Mouse (Mus musculus) intestine, embryonic 14.5 days (tissue): ENCODE data around the gene Olfr618. TPM values are rescaled to one million over a fixed set of nuclear protein-coding genes. Genes with fewer than 3 reads are reported as not detected.
"Not testable (repeated sequence)": the region's sequence is repeated elsewhere in the genome, so short reads cannot be mapped to it uniquely, and the experiment has no call there.

Experiments
- ATAC-seq: fragments of 200-750 bp; cut with Nextera tagmentation; replicated peaks from 2 replicates; pipeline ENCODE4 v1.8.0; 2017; ENCODE audit warnings: low read depth, moderate number of reproducible peaks, moderate TSS enrichment, moderate library complexity; ENCODE audit not compliant: low FRiP score, low TSS enrichment
- DNase-seq: peaks from one replicate; pipeline ENCODE4 v3.0.0-alpha.2; 2018; ENCODE audit warnings: low spot score
- H3K27ac ChIP-seq: fragments of 300-500 bp; sonication (generic); 2 replicates; pipeline ENCODE4 v1.5.1; 2014; ENCODE audit warnings: low read depth, mild to moderate bottlenecking, control low read depth
- H3K27me3 ChIP-seq: fragments of 300-500 bp; sonication (generic); replicated peaks from 2 replicates; pipeline ENCODE4 v1.6.1; 2014; ENCODE audit warnings: low read length, control low read depth; ENCODE audit not compliant: control insufficient read depth, insufficient read depth
- H3K36me3 ChIP-seq: fragments of 300-500 bp; sonication (generic); 2 replicates; pipeline ENCODE4 v1.6.1; 2014; ENCODE audit warnings: low read length, control low read depth; ENCODE audit not compliant: control insufficient read depth, insufficient read depth
- H3K4me1 ChIP-seq: fragments of 300-500 bp; sonication (generic); replicated peaks from 2 replicates; pipeline ENCODE4 v1.6.1; 2014; ENCODE audit warnings: low read length, control low read depth, mixed read lengths; ENCODE audit not compliant: control insufficient read depth, insufficient read depth
- H3K4me2 ChIP-seq: fragments of 300-500 bp; sonication (generic); 2 replicates; pipeline ENCODE4 v1.6.1; 2014; ENCODE audit warnings: low read length
- H3K4me3 ChIP-seq: fragments of 300-500 bp; sonication (generic); 2 replicates; pipeline ENCODE4 v1.5.1; 2014; ENCODE audit warnings: low read depth, low read length, control low read depth, mixed read lengths
- H3K9ac ChIP-seq: fragments of 300-500 bp; sonication (generic); 2 replicates; pipeline ENCODE4 v1.6.1; 2014; ENCODE audit warnings: mild to moderate bottlenecking, low read length
- H3K9me3 ChIP-seq: fragments of 300-500 bp; sonication (generic); 2 replicates; pipeline ENCODE4 v1.6.1; 2016; ENCODE audit warnings: low read length, control low read depth; ENCODE audit not compliant: control insufficient read depth
- WGBS: fragments of 180-500 bp; shearing (Covaris S2); extraction: QIAGEN DNeasy Blood & Tissue Kit; methylation state at CpG from one replicate; pipeline ENCODE4 v1.1.7; 2014; 5-methylcytosine and 5-hydroxymethylcytosine counted together
- polyA plus RNA-seq: library from polyadenylated mRNA; unstranded; fragments of >200 nt; fragmentation: Nextera tagmentation; extraction: Ambion mirVana; gene quantifications from 2 replicates; pipeline ENCODE4 v1.2.1, GENCODE M21; 2014

Olfr618 gene
- polyA plus RNA-seq = not detected in 2 replicates

GRCm38 (mm10) chr7:103589803-103590202, at the start of gene Olfr618:
Olfr618 (plus strand) TSS chr7:103590103.
- WGBS = 64% methylated on average over 2 of the region's 2 CpGs
- ATAC-seq (no peak), DNase-seq (no peak)
- no peaks in the 10 kb centered on the region for H3K4me1 ChIP-seq
- H3K36me3 ChIP-seq = no peaks in the 10 kb centered on the region
- no peak within 1 kb of the TSS for H3K9ac ChIP-seq
- no peak within 1 kb of the TSS for H3K27ac ChIP-seq
- H3K4me2 ChIP-seq = no peak within 1 kb of the TSS
- H3K27me3 ChIP-seq = no peaks in the 10 kb centered on the region
- no peak within 1 kb of the TSS for H3K4me3 ChIP-seq
- H3K9me3 ChIP-seq = no peaks in the 10 kb centered on the region

- not testable (repeated sequence) for ATAC-seq, H3K4me1 ChIP-seq, H3K4me3 ChIP-seq, H3K4me2 ChIP-seq, DNase-seq, H3K9me3 ChIP-seq, H3K36me3 ChIP-seq, H3K27ac ChIP-seq, H3K9ac ChIP-seq, H3K27me3 ChIP-seq
- 80% methylated on average over 2 of the region's 2 CpGs for WGBS
These were observed 47.3 kb upstream of the Olfr618 start, which contains the start of gene Olfr612 for GRCm38 (mm10) chr7:103542617-103543016. Olfr612 (minus strand) TSS chr7:103542717.

- H3K4me2 ChIP-seq = no peak within 1 kb of the TSS
- no peak within 1 kb of the TSS for H3K9ac ChIP-seq
- no peak for ATAC-seq
- no peak within 1 kb of the TSS for H3K27ac ChIP-seq
- H3K4me3 ChIP-seq = no peak within 1 kb of the TSS
- H3K9me3 ChIP-seq = no peaks in the 10 kb centered on the region
- H3K27me3 ChIP-seq = no peaks in the 10 kb centered on the region
- DNase-seq = no peak
- H3K36me3 ChIP-seq = no peaks in the 10 kb centered on the region
- WGBS = 82% methylated on average over 2 of the region's 2 CpGs
- no peaks in the 10 kb centered on the region for H3K4me1 ChIP-seq
These were observed 42.1 kb upstream of the Olfr618 start, which contains the start of gene Olfr613 for GRCm38 (mm10) chr7:103547774-103548173. Olfr613 (plus strand) TSS chr7:103548074.

GRCm38 (mm10) chr7:103555779-103556178, 34.1 kb upstream of the Olfr618 start, which contains the start of gene Olfr615:
Olfr615 (plus strand) TSS chr7:103556079.
- WGBS = 90% methylated on average over 2 of the region's 2 CpGs
- Histone ChIP-seq H3K4me1 (no peaks in the 10 kb centered on the region), H3K4me3 (no peak within 1 kb of the TSS), H3K36me3 (no peaks in the 10 kb centered on the region), H3K4me2 (no peak within 1 kb of the TSS), H3K27ac (no peak within 1 kb of the TSS), H3K27me3 (no peaks in the 10 kb centered on the region), H3K9ac (no peak within 1 kb of the TSS), H3K9me3 (no peaks in the 10 kb centered on the region)
- no peak for ATAC-seq
- no peak for DNase-seq

GRCm38 (mm10) chr7:103569043-103569442, 20.9 kb upstream of the Olfr618 start, which contains the start of gene Olfr616:
Olfr616 (minus strand) TSS chr7:103569143.
- no peak for DNase-seq
- no peaks in the 10 kb centered on the region for H3K27me3 ChIP-seq
- H3K9me3 ChIP-seq = no peaks in the 10 kb centered on the region
- WGBS = 83% methylated on average over 3 of the region's 3 CpGs
- no peak within 1 kb of the TSS for H3K4me2 ChIP-seq
- H3K27ac ChIP-seq = no peak within 1 kb of the TSS
- H3K4me3 ChIP-seq = no peak within 1 kb of the TSS
- no peaks in the 10 kb centered on the region for H3K36me3 ChIP-seq
- H3K4me1 ChIP-seq = no peaks in the 10 kb centered on the region
- H3K9ac ChIP-seq = no peak within 1 kb of the TSS
- no peak for ATAC-seq

GRCm38 (mm10) chr7:103572761-103573160, 17.1 kb upstream of the Olfr618 start, which contains the start of gene Olfr617:
Olfr617 (plus strand) TSS chr7:103573061.
- H3K9me3 ChIP-seq = no peaks in the 10 kb centered on the region
- no peak within 1 kb of the TSS for H3K27ac ChIP-seq
- H3K4me2 ChIP-seq = no peak within 1 kb of the TSS
- no peaks in the 10 kb centered on the region for H3K4me1 ChIP-seq
- DNase-seq (no peak), ATAC-seq (no peak)
- no peak within 1 kb of the TSS for H3K4me3 ChIP-seq
- H3K36me3 ChIP-seq = no peaks in the 10 kb centered on the region
- H3K27me3 ChIP-seq = no peaks in the 10 kb centered on the region
- whole genome bisulfite sequencing = 85% methylated on average over 1 of the region's 1 CpGs
- no peak within 1 kb of the TSS for H3K9ac ChIP-seq

GRCm38 (mm10) chr7:103600275-103600674, 10.4 kb downstream of the Olfr618 start, which contains the start of gene Olfr619:
Olfr619 (plus strand) TSS chr7:103600575.
- no peaks in the 10 kb centered on the region for H3K36me3 ChIP-seq
- H3K9me3 ChIP-seq = no peaks in the 10 kb centered on the region
- no peak for DNase-seq
- H3K27me3 ChIP-seq = no peaks in the 10 kb centered on the region
- ATAC-seq = no peak
- H3K4me3 ChIP-seq = no peak within 1 kb of the TSS
- no peaks in the 10 kb centered on the region for H3K4me1 ChIP-seq
- no peak within 1 kb of the TSS for H3K9ac ChIP-seq
- H3K27ac ChIP-seq = no peak within 1 kb of the TSS
- H3K4me2 ChIP-seq = no peak within 1 kb of the TSS

- no peak overlapping the region for H3K9ac ChIP-seq
- no peak overlapping the region for H3K4me3 ChIP-seq
- 74% methylated on average over 2 of the region's 2 CpGs for WGBS
- H3K36me3 ChIP-seq = no peaks in the 10 kb centered on the region
- ATAC-seq (no peak), DNase-seq (no peak)
- no peaks in the 10 kb centered on the region for H3K9me3 ChIP-seq
- H3K27me3 ChIP-seq = no peaks in the 10 kb centered on the region
- no peaks in the 10 kb centered on the region for H3K4me1 ChIP-seq
- no peak overlapping the region for H3K27ac ChIP-seq
- H3K4me2 ChIP-seq = no peak overlapping the region
These were observed 17.5 kb downstream of the Olfr618 start for GRCm38 (mm10) chr7:103607425-103607824.

GRCm38 (mm10) chr7:103612434-103612833, 22.5 kb downstream of the Olfr618 start, which contains the start of gene Olfr620:
Olfr620 (minus strand) TSS chr7:103612534.
- no peak within 1 kb of the TSS for H3K9ac ChIP-seq
- no peak for ATAC-seq
- H3K4me1 ChIP-seq = no peaks in the 10 kb centered on the region

More at GRCm38 (mm10) chr7:103612434-103612833, 22.5 kb downstream of the Olfr618 start, which contains the start of gene Olfr620:
- no peak for DNase-seq
- Histone ChIP-seq H3K4me3 (no peak within 1 kb of the TSS), H3K36me3 (no peaks in the 10 kb centered on the region), H3K4me2 (no peak within 1 kb of the TSS), H3K27ac (no peak within 1 kb of the TSS), H3K27me3 (no peaks in the 10 kb centered on the region), H3K9me3 (no peaks in the 10 kb centered on the region)
- 80% methylated on average over 2 of the region's 2 CpGs for WGBS
